Mouse (Mus musculus) myocyte (in vitro differentiated cells): Measurements from ENCODE around the gene Mylk3. TPM values are rescaled to one million over a fixed set of nuclear protein-coding genes. Genes with fewer than 3 reads are reported as not detected.

ENCODE experiments used
- H3K27me3 ChIP-seq: one replicate; pipeline ENCODE4 v1.6.1; 2011; ENCODE audit not compliant: control insufficient read depth, insufficient read depth, insufficient read length
- H3K36me3 ChIP-seq: one replicate; pipeline ENCODE4 v1.6.1; 2011; ENCODE audit not compliant: control insufficient read depth, insufficient read depth
- H3K4me2 ChIP-seq: one replicate; pipeline ENCODE4 v1.6.1; 2011; ENCODE audit warnings: low read depth, control low read depth
- H3K4me3 ChIP-seq: one replicate; pipeline ENCODE4 v1.5.1; 2011; ENCODE audit warnings: mild to moderate bottlenecking, control low read depth, moderate library complexity
- H3K79me2 ChIP-seq: one replicate; pipeline ENCODE4 v1.6.1; 2011; ENCODE audit not compliant: control insufficient read depth, insufficient read depth
- H3ac ChIP-seq: one replicate; pipeline ENCODE4 v1.6.1; 2011; ENCODE audit not compliant: control insufficient read depth, insufficient read length
- CEBPB ChIP-seq: IDR thresholded peaks from 2 replicates; pipeline ENCODE4 v1.6.1; 2011; ENCODE audit warnings: mild to moderate bottlenecking, moderate library complexity; ENCODE audit not compliant: poor library complexity, insufficient read depth, severe bottlenecking
- E2F4 ChIP-seq: IDR thresholded peaks from one replicate; pipeline ENCODE4 v1.6.1; 2011; ENCODE audit warnings: mild to moderate bottlenecking, control low read depth, moderate library complexity; ENCODE audit not compliant: insufficient read depth
- MAX ChIP-seq: IDR thresholded peaks from one replicate; pipeline ENCODE4 v1.6.1; 2011; ENCODE audit warnings: low read depth, mild to moderate bottlenecking, control low read depth
- MYOD1 ChIP-seq, 3 experiments: IDR thresholded peaks; one replicate each; pipeline ENCODE4 v1.6.1; 2011; ENCODE audit warnings: control low read depth in 2 of 3, low read depth in 2 of 3, mild to moderate bottlenecking in 2 of 3, moderate library complexity in 1 of 3; ENCODE audit not compliant: insufficient read length in 2 of 3, control insufficient read depth in 1 of 3
- MYOG ChIP-seq, 3 experiments: IDR thresholded peaks; one replicate each; pipeline ENCODE4 v1.6.1; 2011; ENCODE audit warnings: control low read depth in 2 of 3, low read depth in 2 of 3, mild to moderate bottlenecking in 2 of 3; ENCODE audit not compliant: insufficient read length in 2 of 3, control insufficient read depth in 1 of 3, insufficient read depth in 1 of 3
- POLR2A ChIP-seq: IDR thresholded peaks from one replicate; pipeline ENCODE4 v1.6.1; 2011; ENCODE audit warnings: low read depth, mild to moderate bottlenecking, control low read depth, moderate library complexity; ENCODE audit not compliant: insufficient read length
- POLR2AphosphoS2 ChIP-seq: IDR thresholded peaks from one replicate; pipeline ENCODE4 v1.6.1; 2011; ENCODE audit warnings: low read depth, control low read depth; ENCODE audit not compliant: insufficient read length
- REST ChIP-seq: IDR thresholded peaks from one replicate; pipeline ENCODE4 v1.6.1; 2011; ENCODE audit warnings: mild to moderate bottlenecking, control low read depth, moderate library complexity; ENCODE audit not compliant: insufficient read depth, insufficient read length
- SRF ChIP-seq: IDR thresholded peaks from one replicate; pipeline ENCODE4 v1.6.1; 2011; ENCODE audit warnings: low read depth; ENCODE audit not compliant: control insufficient read depth, insufficient read length
- TCF12 ChIP-seq: IDR thresholded peaks from one replicate; pipeline ENCODE4 v1.6.1; 2011; ENCODE audit warnings: mild to moderate bottlenecking, control low read depth; ENCODE audit not compliant: poor library complexity, insufficient read depth, severe bottlenecking
- TCF3 ChIP-seq: IDR thresholded peaks from one replicate; pipeline ENCODE4 v1.6.1; 2011; ENCODE audit warnings: low read depth, control low read depth; ENCODE audit not compliant: insufficient read length
- USF1 ChIP-seq: IDR thresholded peaks from one replicate; pipeline ENCODE4 v1.6.1; 2011; ENCODE audit warnings: low read depth, mild to moderate bottlenecking, control low read depth, moderate library complexity
- polyA plus RNA-seq: library from polyadenylated mRNA; unstranded; fragments of >200 nt; fragmentation: generic; extraction: Trizol; gene quantifications from one replicate; pipeline ENCODE4 v1.2.1, GENCODE M21; 2012; ENCODE audit warnings: missing spikeins

Gene Mylk3
- polyA plus RNA-seq, 1 experiment = 3.7 TPM

DNA sequence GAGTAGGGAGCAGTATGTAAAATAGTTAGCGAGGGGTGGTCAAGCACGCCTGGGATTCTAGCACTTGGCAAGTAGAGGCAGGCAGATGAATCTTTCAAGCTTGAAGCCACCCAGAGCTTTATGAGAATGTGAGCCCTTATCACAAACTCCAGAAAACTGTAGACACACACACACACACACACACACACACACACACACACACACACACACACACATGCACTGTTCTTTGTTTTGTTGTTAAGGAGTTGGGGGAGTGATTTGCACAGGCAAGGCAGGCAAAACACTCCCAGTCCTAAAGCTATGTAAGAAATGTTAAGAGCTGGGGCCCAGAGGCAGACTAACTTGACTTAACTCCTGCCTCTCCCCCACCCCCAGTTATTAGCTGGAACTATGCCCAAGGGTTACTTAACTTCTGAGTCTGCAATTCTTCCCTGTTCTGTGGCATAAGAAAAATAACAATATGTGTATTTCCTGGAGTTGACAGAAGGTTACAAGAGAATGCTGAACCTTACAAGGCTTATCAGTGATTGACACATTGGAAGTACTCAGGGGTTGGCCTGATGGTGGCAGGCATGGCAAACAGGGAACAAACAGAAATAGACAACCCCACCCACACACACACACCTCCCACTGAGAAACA lies 6.9 kb downstream of the Mylk3 start:
- no peak overlapping the region for H3K4me3 ChIP-seq
- H3K36me3 ChIP-seq = no peaks in the 10 kb centered on the region
- no peaks in the 10 kb centered on the region for H3K27me3 ChIP-seq
- H3K4me2 ChIP-seq = peak overlapping the region; percentile 58
- H3K79me2 ChIP-seq = no peaks in the 10 kb centered on the region
- TF ChIP-seq TCF3 (no peak), TCF12 (no peak), USF1 (no peak), E2F4 (no peak), CEBPB (no peak), REST (no peak)
- H3ac ChIP-seq = no peak overlapping the region

DNA sequence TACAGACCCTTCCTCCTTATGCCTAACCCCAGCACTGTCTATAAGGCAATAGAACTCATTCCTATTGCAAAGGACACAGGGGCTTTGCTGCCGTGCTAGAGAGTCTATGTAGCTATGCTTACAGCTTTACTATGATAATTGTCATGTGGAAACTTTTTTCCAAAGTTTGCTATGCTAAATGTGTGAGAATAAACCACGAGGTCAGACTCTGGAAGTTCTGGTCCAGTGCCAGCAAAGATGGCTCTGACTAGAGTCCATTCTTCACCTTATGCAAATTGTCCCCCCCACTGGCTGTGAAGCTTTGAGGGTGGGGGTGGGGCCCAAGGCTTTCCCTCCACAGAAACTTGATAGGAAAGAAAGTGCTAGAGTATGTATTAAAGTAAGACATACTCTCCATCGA lies 9.6 kb downstream of the Mylk3 start:
- Histone ChIP-seq H3ac (no peak overlapping the region), H3K27me3 (no peaks in the 10 kb centered on the region), H3K4me3 (no peak overlapping the region), H3K36me3 (no peaks in the 10 kb centered on the region), H3K79me2 (no peaks in the 10 kb centered on the region), H3K4me2 (no peak overlapping the region)
- TF ChIP-seq SRF (no peak), MYOG (IDR thresholded peaks at IDR 0.05; ENCODE audit: control insufficient read depth in 1 of 3, insufficient read depth in 1 of 3, insufficient read length in 2 of 3, low read depth in 2 of 3) (no peak), REST (no peak), TCF3 (no peak), USF1 (no peak), MAX (no peak), POLR2AphosphoS2 (no peak), CEBPB (no peak), E2F4 (no peak), MYOD1 (IDR thresholded peaks at IDR 0.05; ENCODE audit: control insufficient read depth in 1 of 3, insufficient read length in 2 of 3, low read depth in 2 of 3) (no peak), TCF12 (no peak), POLR2A (no peak)

GRCm38 (mm10) chr8:85374286-85374685 lies 11.9 kb downstream of the Mylk3 start:
- no peak for TF ChIP-seq MYOG (IDR thresholded peaks at IDR 0.05; ENCODE audit: control insufficient read depth in 1 of 3, insufficient read depth in 1 of 3, insufficient read length in 2 of 3, low read depth in 2 of 3)
- no peak for TF ChIP-seq POLR2A
- no peak for TF ChIP-seq TCF3
- TF ChIP-seq REST = no peak
- no peak for TF ChIP-seq SRF
- no peak for TF ChIP-seq POLR2AphosphoS2
- TF ChIP-seq MAX = no peak
- no peak for TF ChIP-seq E2F4
- TF ChIP-seq CEBPB = no peak
- no peak for TF ChIP-seq MYOD1 (IDR thresholded peaks at IDR 0.05; ENCODE audit: control insufficient read depth in 1 of 3, insufficient read length in 2 of 3, low read depth in 2 of 3)
- no peak for TF ChIP-seq TCF12
- no peak for TF ChIP-seq USF1
- no peak overlapping the region for H3K4me3 ChIP-seq
- no peaks in the 10 kb centered on the region for H3K79me2 ChIP-seq
- no peaks in the 10 kb centered on the region for H3K27me3 ChIP-seq
- H3K36me3 ChIP-seq = no peaks in the 10 kb centered on the region
- H3K4me2 ChIP-seq = peak overlapping the region; percentile 41
- H3ac ChIP-seq = no peak overlapping the region

GRCm38 (mm10) chr8:85373435-85374039 lies 12.6 kb downstream of the Mylk3 start:
- TF ChIP-seq MYOD1 (IDR thresholded peaks at IDR 0.05; ENCODE audit: control insufficient read depth in 1 of 3, insufficient read length in 2 of 3, low read depth in 2 of 3) (peak in 1 of 3 experiments; percentile 16), TCF3 (no peak), MAX (no peak)
- H3ac ChIP-seq = no peak overlapping the region
- no peaks in the 10 kb centered on the region for H3K79me2 ChIP-seq
- no peaks in the 10 kb centered on the region for H3K36me3 ChIP-seq
- no peak overlapping the region for H3K4me3 ChIP-seq
- H3K27me3 ChIP-seq = no peaks in the 10 kb centered on the region
- H3K4me2 ChIP-seq = peak overlapping the region; percentile 41

- TF ChIP-seq REST = no peak
- no peak for TF ChIP-seq TCF3
- no peak for TF ChIP-seq CEBPB
- no peak for TF ChIP-seq POLR2A
- no peak for TF ChIP-seq USF1
- no peak for TF ChIP-seq POLR2AphosphoS2
- TF ChIP-seq SRF = no peak
- TF ChIP-seq TCF12 = no peak
- no peak for TF ChIP-seq MAX
- TF ChIP-seq MYOG (IDR thresholded peaks at IDR 0.05; ENCODE audit: control insufficient read depth in 1 of 3, insufficient read depth in 1 of 3, insufficient read length in 2 of 3, low read depth in 2 of 3) = no peak
- TF ChIP-seq E2F4 = no peak
- TF ChIP-seq MYOD1 (IDR thresholded peaks at IDR 0.05; ENCODE audit: control insufficient read depth in 1 of 3, insufficient read length in 2 of 3, low read depth in 2 of 3) = no peak
- H3ac ChIP-seq = no peak overlapping the region
- H3K36me3 ChIP-seq = no peaks in the 10 kb centered on the region
- H3K4me2 ChIP-seq = no peak overlapping the region
- no peak overlapping the region for H3K4me3 ChIP-seq
- no peaks in the 10 kb centered on the region for H3K79me2 ChIP-seq
- no peaks in the 10 kb centered on the region for H3K27me3 ChIP-seq
Observed at GRCm38 (mm10) chr8:85372465-85372839, 13.7 kb downstream of the Mylk3 start.
